Mouse (Mus musculus) adrenal gland, postnatal 36 days (tissue): ENCODE results near the gene Sh3pxd2b. TPM values are rescaled to one million over a fixed set of nuclear protein-coding genes. Genes with fewer than 3 reads are reported as not detected.
A peak's percentile ranks its signal among the peaks of the same experiment; 100 is the strongest.

Experiments used
- DNase-seq, 2 experiments: peaks; one replicate each; pipeline ENCODE4 v3.0.0; 2021; ENCODE audit warnings: mixed read lengths in 1 of 2
- total RNA-seq, 2 experiments: library from RNA; stranded (reverse); gene quantifications; 2 replicates each; pipeline ENCODE4 v1.2.3; 2021

The Sh3pxd2b gene
- total RNA-seq, 2 experiments from 2014 or later = 5.7 to 10.7 TPM

DNA sequence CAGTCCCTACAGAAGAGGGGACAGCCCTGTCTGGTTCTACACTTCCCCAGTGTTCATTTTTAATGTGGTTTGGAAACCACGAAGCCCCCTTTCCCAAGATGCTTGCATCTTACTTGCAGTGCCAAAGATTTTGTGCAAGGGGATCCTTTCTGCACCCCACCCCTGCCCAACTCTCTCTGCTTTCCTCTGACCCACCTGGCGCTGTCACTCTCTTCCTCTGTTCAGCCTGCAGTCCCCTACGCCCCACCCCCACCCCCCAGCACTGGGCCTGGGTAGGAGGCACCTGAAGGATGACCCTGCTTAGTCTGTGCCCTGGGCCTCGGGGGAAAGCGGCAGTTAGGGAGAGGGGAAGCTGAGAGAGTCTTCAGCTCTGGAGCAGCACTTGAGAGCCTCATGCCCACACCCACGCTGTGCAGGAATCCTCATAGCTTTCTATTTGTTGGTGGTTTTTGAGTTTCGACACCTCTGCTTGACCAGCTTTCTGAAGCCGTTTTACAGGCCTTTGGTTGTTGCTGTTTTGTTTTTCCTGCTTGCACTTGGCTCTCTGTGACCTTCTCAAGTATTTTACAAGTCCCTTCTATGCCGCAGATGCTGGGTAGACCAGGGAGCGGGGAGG is 77.5 kb downstream of the Sh3pxd2b start:
- DNase-seq = no peak

DNA sequence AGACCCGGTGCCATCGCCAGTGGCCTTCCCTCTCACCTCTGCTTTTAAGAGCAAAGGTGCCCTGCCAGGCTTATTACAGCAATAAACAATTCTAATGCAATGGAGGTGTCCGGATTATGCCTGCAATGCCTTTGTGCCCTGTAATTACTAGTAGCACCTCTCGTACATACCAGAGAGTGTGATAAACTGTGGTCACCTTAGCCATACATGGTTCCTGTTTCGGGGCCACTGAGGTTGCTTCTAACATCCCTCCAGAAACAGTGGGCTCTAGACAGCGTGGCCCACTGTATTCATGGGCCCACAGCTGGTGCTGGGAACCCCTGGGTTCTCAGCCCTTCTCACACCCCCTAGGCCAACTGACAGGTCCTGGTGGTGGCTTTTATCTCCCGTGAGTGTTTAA is 79.9 kb downstream of the Sh3pxd2b start:
- DNase-seq = no peak

DNA sequence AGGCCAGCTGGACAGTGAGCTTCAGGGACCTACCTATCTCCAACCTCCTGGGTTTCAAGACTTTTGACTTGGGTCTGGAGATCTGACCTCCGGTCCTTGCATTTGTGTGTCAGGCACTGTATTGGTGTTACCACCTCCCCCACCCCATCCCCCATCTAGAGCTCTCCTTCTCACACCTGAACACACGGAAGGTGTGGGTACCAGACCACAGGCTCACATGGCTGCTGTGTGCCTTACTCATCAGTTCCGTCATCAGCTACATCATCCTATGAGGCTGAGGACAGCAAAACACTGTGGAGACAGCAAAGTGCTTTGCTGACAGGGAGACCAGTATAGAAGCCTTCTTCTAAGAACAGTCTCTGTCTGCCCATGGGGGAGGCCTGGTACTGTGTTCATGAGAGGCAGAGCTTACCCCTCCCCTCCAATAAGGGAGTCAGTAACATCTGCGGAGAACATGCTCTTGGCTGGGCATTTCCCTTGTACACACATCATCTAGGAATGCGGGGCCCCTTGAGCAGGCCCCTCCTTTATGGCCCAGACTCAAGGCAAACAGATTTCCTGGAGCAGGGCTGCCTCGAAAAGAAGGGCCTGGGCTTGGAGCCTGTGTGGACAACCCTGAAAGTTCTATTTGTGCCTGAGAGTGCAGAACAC is 87.9 kb downstream of the Sh3pxd2b start:
- peak; percentile 22 to 30 for DNase-seq

DNA sequence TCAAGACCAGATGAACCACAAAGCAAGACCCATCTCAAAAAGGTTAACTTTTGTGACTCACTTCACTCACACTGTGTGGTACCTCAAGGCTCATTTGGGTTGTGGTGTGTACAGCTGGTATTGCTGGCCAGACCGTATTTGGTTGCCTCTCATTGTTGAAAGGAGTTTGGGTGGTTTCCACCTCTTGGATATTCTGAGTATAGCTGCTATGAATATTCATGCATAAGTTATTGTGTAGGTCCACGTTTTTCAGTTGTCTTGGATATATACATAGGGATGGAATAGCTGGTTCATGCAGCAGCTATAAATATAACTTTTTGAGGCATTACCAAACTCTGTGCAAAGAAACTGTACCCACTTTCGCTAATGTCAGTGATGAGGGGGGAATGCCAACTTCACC is 95.0 kb downstream of the Sh3pxd2b start:
- no peak for DNase-seq

DNA sequence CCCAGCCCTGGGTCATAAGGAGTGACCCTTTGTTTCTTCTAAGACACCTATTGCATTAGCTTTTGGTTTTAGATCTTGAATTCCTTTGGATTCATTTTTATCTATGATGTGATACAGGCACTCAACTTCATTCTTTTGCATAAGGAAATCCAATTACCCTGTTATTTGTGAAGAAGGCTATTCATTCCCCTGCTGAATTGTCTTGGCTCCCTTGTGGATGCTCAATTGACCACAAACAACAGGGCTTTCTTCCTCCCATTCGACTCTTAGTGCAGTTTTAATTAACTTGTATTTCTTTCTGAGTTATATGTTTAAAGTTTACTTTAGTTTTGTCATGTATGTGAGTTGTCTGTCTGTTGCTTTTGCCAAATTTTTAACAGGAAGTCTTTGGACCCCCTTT is 96.6 kb downstream of the Sh3pxd2b start:
- DNase-seq = no peak

DNA sequence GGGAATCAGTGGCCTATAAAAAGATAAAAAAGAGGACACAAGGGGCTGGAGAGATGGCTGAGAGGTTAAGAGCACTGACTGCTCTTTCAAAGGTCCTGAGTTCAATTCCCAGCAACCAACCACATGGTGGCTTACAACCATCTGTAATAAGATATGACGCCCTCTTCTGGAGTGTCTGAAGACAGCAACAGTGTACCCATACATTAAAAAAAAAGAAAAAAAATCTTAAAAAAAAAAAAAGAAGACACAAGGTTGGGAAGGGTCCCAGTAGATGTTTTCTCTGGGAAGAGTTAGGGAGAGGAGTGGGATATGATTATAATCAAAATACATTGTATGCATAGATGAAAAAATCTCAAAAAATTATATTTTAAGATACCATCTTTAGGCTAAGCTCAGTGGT is 97.5 kb downstream of the Sh3pxd2b start:
- no peak for DNase-seq

DNA sequence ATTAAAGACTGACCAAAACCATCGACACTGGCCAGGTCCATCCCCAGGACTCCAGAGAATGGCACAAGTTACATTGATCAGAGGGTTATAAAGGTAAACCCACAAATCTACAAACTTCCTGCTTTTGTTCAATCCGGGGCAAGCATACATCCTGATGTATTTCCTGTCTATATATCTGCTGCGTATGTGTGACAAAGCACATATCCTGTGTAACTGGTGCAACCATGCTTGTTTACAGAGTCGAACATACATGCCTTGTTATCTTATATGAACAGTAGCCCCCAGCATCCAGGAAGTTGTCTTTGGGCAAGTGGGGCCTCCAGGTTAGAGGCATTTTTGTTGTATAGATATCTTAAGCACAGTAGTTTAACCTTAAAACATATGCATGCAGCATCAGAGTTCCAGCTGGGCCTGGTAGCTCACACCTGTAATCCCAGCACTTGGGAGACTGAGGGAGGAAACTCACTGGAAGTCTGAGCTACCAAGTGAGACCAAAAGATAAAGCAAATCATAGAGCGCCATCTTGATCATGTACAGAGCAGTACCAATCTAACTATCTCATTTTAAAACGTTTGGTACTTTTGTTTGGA is 98.1 kb downstream of the Sh3pxd2b start:
- no peak for DNase-seq

DNA sequence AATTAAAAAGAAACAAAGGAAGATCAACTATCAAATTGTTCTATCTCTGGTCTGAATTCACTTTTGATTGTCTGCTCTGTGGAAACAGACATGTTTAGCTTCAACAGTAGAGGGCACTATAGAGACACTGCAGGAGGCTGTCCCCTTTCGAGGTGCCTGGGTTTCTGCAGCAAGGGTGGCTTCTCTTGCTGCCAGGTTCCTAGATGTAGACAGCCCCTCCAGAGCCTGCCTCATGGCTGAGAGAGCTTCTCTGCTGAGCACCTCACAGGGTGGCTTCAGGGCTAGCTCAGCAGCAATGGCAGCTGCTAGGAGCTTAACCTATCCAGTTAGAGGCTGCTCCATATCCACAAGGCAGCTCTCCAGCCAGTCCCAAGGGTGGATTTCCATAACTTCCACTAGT is 102.6 kb downstream of the Sh3pxd2b start:
- DNase-seq = peak; percentile 55 to 66

DNA sequence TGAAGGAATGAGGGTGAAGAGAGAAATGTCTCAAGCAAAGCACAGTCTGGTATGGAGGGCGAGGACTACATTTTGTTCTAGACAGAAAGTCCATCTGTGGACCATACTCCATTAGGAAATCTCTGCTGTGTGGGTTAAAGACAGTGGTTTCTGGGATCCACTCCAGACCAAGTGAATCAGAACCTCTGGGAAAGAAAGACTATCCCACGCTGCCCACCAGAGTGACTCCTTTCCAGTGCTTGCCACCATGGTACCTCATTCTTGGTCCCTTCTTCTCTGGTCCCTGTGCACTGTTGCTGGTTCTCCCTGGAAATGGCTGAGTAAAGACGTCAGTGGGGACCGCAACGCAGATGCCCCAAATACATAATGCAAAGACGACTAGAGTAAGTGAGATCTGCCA is 103.7 kb downstream of the Sh3pxd2b start:
- no peak for DNase-seq

DNA sequence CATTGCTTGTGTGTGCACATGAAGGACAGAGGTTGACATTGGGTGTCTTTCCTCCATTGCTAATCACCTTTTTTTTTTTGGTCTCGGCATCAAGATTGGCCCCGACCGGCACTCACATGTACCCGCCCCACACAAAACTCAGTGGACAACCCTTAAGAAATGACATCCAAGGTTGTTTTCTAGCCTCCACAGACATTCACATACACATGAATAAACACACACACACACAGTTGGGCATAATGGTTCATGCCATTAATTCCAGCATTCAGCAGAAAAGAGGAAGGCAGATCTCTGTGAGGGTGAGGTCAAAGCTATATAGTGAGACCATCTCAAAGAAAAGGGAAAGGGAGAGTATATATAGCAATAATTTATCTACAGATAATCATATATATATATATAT is 105.1 kb downstream of the Sh3pxd2b start:
- no peak for DNase-seq

DNA sequence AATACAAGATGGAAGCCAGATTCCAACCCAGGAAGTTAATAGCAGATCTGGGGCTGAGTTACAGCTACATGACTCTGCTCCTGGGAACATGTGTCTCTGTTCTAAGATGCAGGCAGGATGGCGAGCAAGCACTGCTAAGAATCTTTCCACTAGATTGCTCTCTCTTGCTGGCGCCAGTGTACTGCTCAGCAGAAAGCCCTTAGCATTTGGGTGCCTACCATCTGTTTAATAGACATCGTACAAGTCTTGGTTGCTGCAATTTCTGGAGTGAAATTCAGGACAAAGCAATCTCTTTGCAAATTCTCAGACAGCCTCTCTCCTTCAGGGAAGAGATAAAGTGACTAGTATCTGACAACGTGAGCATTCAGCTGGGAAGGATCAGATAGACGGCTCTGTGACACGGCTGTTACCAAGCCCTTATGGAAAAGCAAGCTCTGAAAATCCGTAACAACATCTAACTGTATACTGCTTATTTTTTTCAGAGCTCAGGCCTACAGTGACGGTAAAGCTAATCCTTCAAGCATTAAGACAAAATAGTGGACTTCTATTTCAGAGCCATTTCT is 105.8 kb downstream of the Sh3pxd2b start:
- no peak for DNase-seq

DNA sequence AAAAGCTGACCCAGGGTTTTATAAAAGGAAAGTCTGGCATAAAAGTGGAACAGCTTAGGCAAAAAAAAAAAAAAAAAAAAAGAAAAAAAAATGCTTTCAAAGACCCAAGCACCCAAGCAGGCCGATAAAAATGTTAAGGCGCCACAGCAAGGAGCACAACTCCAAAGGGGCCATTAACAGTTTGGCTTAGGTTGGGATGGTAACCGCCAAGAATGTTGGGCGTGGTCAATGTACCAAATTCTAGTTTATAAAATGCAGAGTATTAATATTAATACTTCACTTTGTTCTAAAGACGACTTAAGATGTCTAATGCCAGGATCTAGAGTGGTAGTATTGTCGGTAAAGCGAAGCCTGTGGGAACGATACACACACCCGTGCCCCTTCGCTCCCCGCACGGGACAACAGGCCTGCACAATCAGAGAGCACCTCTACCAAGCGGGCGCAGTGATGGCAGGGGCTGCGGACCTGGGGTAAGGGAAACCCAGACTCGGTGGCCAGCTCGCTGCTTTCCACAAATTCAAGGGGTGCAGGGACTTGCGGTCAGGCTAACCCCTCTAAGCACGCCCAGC is 106.7 kb downstream of the Sh3pxd2b start:
- DNase-seq = no peak

DNA sequence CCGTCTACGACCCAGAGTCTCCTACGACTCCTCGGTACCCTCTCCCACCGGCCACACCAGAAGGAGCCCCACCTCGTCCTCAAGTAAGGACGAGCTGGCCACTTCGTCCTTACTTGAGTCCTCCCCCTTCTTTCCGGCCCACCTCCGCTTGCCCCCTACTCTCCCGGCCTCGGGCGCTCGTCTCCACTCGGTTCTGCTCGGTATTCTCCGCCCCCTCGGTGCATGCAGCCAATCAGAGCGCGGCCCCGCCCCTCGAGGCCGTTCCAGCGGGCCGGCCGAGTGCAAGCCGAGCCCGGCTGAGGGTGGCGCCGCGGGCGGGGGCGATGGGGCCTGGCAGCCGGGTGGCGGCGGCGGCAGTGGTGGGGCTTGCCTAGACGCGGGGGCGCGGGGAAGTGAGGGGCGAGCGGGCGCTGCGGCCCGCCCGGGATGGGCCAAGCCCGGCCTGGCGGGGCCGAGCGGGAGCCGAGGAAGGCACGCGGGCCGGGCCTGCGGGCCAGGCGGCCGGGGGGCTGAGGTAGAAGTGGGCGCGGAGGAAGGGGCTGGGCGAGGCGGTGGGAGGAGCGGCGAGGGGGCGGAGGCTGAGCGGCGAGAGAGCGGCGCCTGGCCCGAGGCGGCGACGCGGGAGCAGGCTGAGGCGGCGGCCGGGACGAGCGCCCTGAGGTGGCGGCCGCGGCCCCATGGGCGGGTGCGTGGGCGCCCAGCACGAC is 107.3 kb downstream of the Sh3pxd2b start, which contains the start of gene Ubtd2:
TSS of gene Ubtd2 (plus strand) at position 571 of the 707 bp plus-strand sequence.
- DNase-seq = peak; percentile 99

DNA sequence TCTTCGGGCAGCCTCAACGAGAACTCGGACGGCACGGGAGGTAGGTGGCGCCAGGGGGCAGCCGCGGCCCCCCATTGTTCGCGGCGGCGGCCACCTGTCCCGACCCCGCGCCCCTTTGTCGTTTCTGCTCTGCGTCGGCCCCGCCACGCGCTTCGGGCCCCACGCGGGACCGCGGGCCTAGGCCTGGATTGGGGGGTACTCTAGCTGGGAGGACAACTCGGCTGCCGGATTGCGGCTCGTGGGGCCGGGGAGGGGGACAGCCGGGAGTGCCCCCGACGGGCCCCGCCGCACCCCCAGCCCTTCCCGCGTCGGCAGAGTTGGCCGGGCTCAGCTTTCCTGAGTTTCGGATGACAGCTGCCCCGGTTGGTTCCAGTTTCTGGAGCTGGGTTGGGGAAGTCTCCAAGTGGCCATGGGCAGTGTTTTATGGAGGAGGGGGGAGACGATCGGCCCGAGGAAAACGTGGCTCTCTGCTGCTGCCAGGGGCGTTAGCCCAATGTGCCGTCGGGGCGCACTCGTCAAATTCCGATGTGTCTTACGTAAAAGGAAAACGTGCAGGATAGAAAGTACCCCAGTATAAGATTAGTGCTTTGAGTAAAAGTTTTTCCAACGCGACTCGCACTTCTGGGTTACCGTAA is 108.0 kb downstream of the Sh3pxd2b start:
- DNase-seq = peak; percentile 42 to 48

DNA sequence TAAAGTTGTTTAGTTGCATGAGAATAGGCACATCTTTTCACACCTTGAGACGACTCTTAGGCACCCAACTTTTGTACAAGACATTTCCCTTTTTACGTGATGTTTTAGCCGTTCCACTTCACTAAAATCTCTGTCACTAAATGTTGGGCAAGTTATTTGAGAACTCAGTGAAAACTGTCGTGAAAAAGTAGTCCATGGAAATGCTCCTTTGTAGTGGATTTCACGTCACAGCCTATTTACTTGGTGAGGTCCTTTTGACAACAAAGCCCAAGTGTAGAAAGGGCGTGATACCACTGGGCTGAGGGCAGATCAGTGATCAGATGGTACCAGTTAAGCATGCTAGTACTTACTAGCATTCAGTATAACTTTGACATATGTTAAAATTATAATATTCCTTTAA is 108.7 kb downstream of the Sh3pxd2b start:
- no peak for DNase-seq

DNA sequence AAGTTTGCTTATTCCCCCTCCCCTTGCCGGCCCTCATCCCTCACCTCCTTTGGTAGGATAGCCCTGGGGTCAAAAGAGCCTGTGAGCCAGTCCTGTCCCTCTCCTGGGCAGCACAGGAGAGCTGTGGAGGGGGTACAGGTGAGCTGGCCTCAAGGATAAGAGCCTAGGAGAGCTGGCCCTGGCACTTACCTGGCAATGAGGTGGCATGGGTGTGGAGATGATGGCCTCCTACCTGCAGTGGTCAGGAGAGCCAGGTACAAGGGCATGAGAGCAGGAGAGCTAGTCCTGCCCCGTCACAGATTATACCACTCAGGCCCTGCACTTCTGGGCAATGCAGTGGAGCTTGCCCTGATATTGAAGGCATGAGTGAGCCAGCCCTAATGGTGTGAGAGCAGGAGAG is 116.7 kb downstream of the Sh3pxd2b start:
- no peak for DNase-seq

DNA sequence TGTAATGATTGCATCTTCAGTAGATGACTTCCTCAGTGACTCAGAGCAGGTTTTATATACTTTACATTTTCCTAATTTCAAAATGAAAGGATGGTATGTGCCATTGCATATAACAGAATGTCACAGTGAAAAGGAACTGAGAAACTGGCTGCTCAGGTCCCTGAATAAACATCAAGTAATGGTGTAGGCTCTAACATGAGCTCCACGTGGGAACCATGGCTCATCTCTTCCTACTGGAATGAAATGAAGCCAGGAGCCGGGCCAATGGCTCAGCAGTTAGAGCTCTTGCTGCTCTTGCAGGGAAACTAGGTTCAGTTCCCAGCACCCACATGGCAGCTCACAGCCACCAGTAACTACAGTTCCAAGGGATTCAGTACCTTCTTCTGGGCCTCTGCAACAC is 124.3 kb downstream of the Sh3pxd2b start:
- DNase-seq = no peak

DNA sequence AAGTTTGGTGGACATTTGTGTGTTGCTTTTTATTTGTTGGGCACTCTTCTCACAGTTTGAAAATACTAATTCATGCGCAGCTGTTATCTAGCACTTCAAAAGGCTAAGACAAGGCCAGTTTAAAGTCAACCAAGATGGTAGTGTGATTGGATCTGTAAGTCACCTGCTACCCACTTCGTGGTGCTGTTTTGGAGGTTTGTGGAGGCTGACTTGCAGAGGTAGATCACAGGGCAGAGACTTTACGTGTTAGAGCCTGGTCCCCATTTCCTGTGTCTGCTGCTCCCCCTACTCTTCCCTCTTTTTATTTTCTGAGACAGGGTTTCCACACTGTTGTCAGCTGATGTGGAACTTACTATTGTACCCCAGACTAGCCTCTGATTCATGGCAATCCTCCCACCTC is 127.1 kb downstream of the Sh3pxd2b start:
- no peak for DNase-seq

DNA sequence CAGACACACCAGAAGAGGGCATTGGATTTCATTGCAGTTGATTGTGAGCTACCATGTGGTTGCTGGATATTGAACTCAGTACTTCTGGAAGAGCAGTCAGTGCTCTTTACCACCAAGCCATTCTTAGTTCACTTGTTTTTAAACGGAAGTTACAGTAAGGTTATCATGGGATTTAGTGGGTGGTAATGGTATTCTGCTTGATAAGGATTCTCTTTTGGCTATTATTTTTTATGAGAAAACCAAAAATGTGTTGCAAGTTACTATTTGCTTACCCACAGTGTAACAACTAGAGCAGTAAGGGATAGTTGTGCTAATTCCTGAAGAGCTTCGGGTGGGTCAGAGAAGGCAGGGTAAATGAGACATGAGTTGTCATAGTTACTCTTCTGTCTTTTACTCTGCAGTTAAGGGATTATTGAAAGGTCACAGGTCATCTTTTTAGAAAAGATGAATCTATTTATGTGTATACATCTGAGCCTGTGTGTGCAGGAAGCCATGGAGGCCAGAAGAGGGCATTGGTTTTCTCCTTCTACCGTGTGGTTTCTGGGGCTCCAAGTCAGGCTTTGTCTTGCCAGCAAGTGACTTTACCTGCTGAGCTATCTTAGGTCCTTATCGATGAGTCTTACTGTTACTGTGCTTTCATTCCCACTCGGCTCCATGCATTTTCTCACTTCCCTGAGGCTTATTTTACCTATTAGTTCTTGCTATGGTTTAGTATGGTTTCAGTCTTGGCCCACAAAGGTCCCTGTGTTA is 128.0 kb downstream of the Sh3pxd2b start:
- no peak for DNase-seq
